Mouse (Mus musculus): ENCODE results near the gene Mag.

Gene Mag

DNA sequence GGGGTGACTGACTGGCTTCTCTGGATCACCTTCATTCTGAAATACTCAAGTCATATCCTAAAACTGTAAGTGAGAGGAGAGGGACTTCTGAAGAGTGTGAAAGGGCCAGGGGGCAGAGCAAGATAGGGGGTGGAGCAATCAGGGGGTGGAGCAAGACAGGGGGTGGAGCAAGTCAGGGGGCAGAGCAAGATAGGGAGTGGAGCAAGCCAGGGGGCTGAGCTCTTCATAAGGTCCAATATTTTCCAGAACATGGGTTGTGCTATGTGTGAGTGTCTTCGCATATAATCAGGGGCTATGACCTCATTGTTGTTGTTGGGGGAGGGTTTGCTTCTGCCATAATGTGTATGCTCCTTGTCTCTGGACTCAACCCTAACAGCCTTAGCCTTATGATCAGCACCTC is 25.4 kb upstream of the Mag start:
- 95% methylated on average over 1 of the region's 1 CpGs for WGBS

GRCm38 (mm10) chr7:30935422-30936099 is 20.9 kb upstream of the Mag start:
- 78% methylated on average over 6 of the region's 6 CpGs for WGBS

- 72% methylated on average over 2 of the region's 2 CpGs for WGBS
These were observed 9.9 kb upstream of the Mag start, which contains the start of gene Hamp2 for GRCm38 (mm10) chr7:30924581-30924980. Gene Hamp2, minus strand, starts transcription at chr7:30924681.

- 72% methylated on average over 3 of the region's 3 CpGs for WGBS
These were observed 9.4 kb upstream of the Mag start for GRCm38 (mm10) chr7:30924071-30924470.

- 51% methylated on average over 3 of the region's 3 CpGs for WGBS
These were observed 7.8 kb upstream of the Mag start for GRCm38 (mm10) chr7:30922490-30922889.

DNA sequence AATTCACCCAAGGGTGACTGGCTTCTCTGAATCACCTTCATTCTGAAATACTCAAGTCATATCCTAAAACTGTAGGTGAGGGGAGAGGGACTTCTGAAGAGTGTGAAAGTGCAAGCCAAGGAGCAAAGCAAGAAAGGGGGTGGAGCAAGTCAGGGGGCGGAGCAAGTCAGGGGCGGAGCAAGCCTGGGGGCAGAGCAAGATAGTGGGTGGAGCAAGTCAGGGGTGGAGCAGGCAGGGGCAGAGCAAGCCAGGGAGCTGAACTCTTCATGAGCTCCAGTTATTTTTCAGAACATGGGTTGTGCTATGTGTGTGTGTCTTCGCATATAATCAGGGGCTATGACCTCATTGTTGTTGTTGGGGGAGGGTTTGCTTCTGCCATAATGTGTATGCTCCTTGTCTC is 5.5 kb upstream of the Mag start:
- 77% methylated on average over 3 of the region's 3 CpGs for WGBS

- WGBS, result 49% methylated on average over 4 of the region's 4 CpGs
These were observed 2.5 kb upstream of the Mag start for GRCm38 (mm10) chr7:30917219-30917618.

DNA sequence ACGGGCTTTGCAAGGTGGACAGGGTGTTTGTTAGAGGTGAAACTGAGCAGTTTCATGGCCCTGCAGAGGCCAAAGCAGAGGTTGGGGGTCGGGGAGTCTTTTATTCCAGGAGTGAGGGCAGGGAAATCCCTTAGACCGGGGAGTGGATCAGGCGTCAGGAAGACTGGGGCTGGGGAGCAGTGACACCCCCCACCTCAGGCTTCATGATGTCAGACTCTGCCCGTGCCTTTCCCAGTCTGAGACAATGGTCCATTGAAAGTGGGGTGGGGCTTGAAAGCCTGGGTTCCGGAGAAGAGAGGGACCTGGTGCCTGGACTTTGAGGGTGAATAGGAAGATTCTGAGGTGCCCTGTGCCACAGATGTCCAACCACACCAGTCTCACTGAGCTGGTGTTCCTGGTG is 2.0 kb upstream of the Mag start:
- WGBS, result 43% methylated on average over 6 of the region's 6 CpGs

DNA sequence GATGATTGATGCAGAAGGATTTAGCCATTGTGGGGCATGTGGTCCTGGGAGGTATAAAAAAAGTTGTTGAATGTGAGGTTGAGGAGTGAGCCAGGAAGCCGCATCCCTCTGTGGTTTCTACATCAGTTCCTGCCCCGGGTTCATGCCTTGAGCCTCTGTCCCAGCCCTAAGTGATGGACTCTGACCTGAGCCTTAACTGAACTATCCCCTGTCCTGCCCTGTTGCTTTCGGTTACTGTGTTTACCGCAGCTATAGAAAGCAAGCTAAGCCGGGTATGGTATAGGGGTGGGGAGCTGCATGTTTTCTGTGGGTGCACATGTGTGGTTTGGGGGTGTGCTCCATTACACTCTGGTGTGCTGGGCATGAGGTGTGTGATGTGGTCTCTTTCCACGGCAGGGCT is 4.9 kb downstream of the Mag start:
- 75% methylated on average over 6 of the region's 6 CpGs for WGBS

- WGBS, result 29% methylated on average over 17 of the region's 17 CpGs
These were observed 5.7 kb downstream of the Mag start for GRCm38 (mm10) chr7:30908992-30909431.

DNA sequence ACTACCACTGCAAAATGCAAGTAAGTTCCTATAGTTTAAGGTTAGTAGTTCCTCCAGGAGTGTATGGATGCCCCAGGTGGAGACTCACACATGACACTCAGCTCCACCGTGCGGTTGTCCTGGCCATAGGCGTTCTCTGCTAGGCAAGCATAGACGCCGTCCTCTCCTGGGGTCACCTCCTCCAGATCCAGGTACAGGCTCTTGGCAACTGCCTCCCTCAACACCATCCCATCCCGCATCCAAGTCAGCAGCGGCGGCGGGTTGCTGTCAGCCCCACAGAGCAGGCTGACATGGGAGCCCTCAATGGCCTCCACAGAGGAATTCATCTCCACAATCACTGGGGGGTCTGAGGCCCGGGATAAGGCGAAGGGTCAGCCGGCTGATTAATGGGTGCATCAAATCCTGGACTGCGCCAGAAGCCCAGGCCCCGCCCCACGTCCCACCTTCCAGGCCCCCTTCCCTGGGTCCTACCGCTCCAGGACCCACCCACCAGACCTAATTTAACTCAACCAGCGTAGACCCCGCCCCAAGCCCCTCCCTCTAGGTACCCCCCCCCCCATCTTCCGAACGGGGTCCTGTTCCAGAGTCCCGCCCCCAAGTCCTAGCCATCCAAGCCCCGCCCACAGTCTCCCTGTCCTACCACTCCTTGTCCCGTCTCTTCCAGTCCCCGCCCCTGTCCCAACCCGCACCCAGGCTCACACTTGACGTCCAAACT is 6.2 kb downstream of the Mag start:
- WGBS, result 6% methylated on average over 25 of the region's 26 CpGs

GRCm38 (mm10) chr7:30904042-30904441 is 10.6 kb downstream of the Mag start:
- 30% methylated on average over 4 of the region's 4 CpGs for WGBS

DNA sequence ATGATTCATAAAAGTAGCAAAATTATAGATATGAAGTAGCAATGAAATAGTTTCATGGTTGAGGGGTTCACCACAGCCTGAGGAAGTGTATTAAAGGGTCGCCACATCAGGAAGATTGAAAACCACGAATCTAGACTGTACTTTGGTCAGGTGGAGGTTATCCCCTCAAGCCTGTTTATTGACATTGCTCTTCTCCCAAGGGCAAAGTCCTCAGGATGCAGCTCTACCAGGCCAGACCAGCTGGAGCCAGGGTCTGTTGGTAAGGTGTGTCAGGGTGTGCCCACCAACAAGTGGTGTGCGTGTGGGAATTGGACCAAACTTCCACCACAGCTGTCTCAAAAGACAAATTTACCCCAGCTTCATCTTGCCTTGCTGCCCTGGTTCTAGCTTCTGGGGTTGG is 19.5 kb downstream of the Mag start:
- WGBS, result 91% methylated on average over 3 of the region's 3 CpGs

GRCm38 (mm10) chr7:30892515-30892914 is 22.2 kb downstream of the Mag start:
- 78% methylated on average over 3 of the region's 3 CpGs for WGBS

- 88% methylated on average over 9 of the region's 9 CpGs for WGBS
These were observed 22.9 kb downstream of the Mag start for GRCm38 (mm10) chr7:30891746-30892145.

DNA sequence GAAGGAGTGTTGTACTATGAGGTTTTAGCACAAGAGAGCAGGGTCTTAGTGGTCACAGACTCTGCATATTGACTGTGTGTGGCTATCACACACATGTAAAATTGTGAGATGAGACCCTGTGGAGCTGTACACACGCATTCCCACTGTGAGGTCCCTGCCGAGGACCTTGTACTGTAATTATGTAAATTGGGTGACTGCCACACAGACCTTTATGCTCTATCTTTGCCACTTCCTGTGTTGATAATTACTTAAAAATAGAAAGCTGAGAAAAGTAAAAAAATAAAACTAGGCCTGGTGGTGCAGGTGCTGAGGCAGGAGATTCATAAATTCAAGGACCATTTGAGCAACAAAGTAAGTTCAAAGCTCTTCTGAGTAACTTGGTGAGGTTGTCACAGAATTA is 24.0 kb downstream of the Mag start:
- 71% methylated on average over 2 of the region's 2 CpGs for WGBS

DNA sequence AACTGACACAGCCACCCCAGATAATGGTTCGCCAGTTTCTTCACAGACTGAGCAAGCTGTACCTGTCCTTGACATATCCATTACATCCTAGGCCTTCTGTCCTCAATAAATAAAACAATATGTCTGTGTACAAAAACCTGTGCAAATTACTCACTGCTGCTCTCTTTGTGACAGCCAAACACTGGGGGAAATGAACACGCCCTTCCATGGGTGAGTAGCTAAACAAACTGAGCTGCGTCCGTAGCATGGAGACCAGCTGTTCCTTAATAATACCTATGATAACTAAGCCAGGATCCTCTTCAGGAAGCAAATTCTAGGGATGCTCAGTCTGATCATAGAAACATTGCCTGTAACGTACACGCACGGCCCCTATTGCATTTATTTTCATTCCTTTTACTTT is 25.9 kb downstream of the Mag start:
- WGBS, result 90% methylated on average over 7 of the region's 7 CpGs

DNA sequence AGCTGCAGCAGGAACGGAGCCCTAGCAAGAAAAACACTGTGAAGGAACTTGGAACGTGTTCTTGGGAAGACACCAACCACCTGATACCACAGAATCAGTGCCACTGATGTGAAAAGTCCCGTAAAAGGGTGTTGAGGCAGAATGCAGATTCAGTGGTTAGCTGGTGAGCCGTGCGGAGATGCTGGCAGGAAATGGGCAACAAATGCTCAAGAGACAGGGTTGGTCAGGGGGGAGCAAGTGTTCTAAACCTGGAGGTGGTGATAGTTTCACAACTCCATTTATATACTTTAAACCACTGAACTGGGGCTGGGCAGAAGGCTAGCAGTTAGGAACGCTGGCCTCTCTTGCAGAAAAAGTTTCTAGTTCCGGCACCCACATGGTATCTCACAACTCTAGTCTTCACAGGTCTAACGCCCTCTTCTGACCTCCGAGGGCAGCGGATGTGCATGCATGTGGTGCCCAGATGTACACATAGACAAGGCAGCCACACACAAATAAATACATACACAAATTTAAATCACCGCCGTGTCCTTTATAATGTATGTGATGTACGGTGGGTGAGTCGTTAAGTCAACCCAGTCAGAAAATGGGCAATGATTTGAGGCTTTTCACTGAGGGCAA is 27.0 kb downstream of the Mag start:
- 74% methylated on average over 14 of the region's 14 CpGs for WGBS

DNA sequence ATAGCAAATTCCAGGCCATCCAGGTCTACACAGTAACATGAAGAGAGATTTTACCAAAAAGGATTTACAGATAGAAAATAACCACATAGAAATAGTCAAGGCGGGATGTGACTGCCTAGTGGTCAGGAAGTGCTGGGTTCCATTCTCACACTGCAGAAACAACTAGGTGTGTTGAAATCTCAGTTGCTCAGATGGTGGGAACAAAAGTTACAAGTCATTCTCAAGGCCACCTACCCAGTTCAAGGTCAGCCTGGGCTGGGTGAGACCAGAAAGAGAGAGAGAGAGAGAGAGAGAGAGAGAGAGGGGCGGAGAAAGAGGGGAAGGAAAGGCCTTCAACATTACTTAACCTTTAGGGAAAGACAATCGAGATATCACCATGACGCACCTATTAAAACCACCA is 27.8 kb downstream of the Mag start:
- 82% methylated on average over 4 of the region's 4 CpGs for WGBS

- 85% methylated on average over 3 of the region's 3 CpGs for WGBS
These were observed 33.3 kb downstream of the Mag start for GRCm38 (mm10) chr7:30881367-30881766.

- 75% methylated on average over 7 of the region's 7 CpGs for WGBS
These were observed 34.5 kb downstream of the Mag start, which contains the start of gene Cd22 for GRCm38 (mm10) chr7:30880176-30880575. Gene Cd22, minus strand, starts transcription at chr7:30880342.

DNA sequence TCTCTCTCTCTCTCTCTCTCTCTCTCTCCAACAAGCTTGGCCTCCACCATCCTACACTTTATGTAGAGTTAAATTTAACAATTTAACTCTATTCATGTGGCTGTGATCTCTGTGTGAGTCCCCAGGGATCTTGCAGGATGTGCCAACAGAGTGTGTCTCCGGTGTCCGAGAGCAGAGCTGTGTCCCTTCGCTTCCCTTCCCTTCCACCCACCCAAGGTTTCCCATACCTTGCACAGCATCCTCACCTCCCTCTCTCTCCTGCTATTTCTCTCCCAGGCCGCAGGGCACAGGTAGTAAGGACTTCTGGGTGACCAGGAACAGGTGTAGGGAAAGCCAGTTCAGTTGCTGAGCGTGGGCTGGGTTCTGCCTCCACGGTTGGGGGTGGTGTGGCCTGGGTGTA is 35.7 kb downstream of the Mag start:
- WGBS, result 75% methylated on average over 6 of the region's 6 CpGs

DNA sequence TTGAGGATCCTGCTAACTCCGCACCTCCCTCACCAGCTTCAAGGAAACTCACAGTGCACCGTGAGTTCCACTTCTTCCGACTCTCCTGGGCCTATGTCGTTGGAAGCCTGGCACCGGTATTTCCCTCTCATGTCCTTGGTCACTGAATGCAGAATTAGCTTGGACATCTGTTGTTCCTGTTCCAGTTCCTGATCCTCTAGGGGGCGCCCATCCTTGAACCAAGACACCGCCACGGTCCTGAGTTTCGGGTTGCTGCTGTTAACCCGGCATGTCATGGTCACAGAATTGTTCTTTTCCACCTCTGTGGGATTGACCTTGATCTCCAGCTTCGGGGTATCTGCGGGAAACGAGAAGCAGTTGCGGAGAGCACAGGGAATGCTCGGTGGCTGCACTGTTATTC is 41.6 kb downstream of the Mag start:
- WGBS, result 26% methylated on average over 15 of the region's 15 CpGs
